Comparison of ENCODE assay signal across 8 mouse cellular contexts in the genomic region with DNA sequence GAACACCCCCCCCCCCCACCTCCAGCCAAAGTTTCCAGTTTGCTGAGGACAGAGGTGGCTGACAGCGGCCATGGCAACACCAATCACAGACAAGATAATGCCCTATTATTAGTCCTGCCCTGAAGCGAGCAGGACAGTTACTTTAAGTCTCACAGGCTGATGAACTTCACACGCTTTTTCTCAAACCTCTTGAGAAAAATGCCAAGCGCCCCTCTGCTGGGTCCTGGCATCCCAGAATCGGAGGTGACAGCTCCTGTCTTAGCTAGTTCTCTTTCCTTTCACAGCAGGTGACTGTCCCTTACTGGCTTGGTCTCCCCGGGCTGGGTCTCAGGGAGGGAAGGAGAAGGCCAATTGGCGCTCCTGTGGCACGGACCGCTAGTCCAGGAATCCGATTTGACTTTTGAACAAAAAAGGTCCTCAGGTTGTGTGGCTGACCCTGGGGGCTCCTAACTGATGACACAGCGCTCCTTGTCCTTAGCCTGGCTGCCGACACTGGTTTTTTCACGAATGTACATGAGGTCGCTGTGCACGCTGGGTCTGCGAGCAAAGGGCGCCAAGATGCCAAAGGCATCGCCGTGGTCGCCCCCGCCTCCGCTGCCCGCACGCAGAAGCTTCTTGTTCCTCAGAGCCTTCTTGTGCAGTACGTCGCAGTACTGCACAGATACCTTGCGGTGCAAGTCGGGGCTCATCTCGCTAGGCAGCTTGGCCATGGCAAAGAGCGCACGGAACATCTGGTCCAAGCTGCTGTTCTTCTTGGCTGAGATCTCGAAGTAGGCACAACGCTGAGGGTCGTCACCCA. TPM values are rescaled to one million over a fixed set of nuclear protein-coding genes. Genes with fewer than 3 reads are reported as not detected.
DNase-seq lines count a peak whose midpoint lies in the region; ATAC-seq and TF ChIP-seq lines count a peak whose summit lies in the region.

No protein-coding gene starts in this region.

- H3K27ac ChIP-seq in left cerebral cortex, adult 2 months: peak overlapping the region; percentile 90
- no peak overlapping the region for H3K27ac ChIP-seq in embryonic facial prominence, embryonic 14.5 days (replicated peaks; ENCODE audit: low read depth, low read length)
- H3K27ac ChIP-seq in intestine, postnatal 0 days (ENCODE audit: low read depth, low read length): no peak overlapping the region
- H3K27ac ChIP-seq in neural tube, embryonic 12.5 days: no peak overlapping the region

- WGBS in embryonic facial prominence, embryonic 14.5 days: 11% methylated on average over 33 of the region's 34 CpGs
- 15% methylated on average over 34 of the region's 34 CpGs for WGBS in intestine, postnatal 0 days
- WGBS in neural tube, embryonic 12.5 days: 6% methylated on average over 34 of the region's 34 CpGs

- peaks cover 18% of the 10 kb centered on the region for H3K36me3 ChIP-seq in embryonic facial prominence, embryonic 14.5 days (ENCODE audit: control insufficient read depth, insufficient read depth, low read length)
- H3K36me3 ChIP-seq in intestine, postnatal 0 days (ENCODE audit: control insufficient read depth, insufficient read depth): peaks cover 23% of the 10 kb centered on the region; the same call in 1 of the 2 replicates
- H3K36me3 ChIP-seq in neural tube, embryonic 12.5 days: peaks cover 20% of the 10 kb centered on the region

- no peak for ATAC-seq in embryonic facial prominence, embryonic 14.5 days (ENCODE audit: low read depth)
- ATAC-seq in intestine, postnatal 0 days: no peak
- no peak for ATAC-seq in neural tube, embryonic 12.5 days (ENCODE audit: low FRiP score, low read depth)

- H3K4me3 ChIP-seq in left cerebral cortex, adult 2 months: peak overlapping the region; percentile 51
- peak overlapping the region; percentile 42 for H3K4me3 ChIP-seq in embryonic facial prominence, embryonic 14.5 days (ENCODE audit: low read depth, low read length)
- peak overlapping the region; percentile 49 for H3K4me3 ChIP-seq in intestine, postnatal 0 days (ENCODE audit: low read depth, low read length)
- H3K4me3 ChIP-seq in neural tube, embryonic 12.5 days: peak overlapping the region; percentile 34

- H3K27me3 ChIP-seq in embryonic facial prominence, embryonic 14.5 days (replicated peaks; ENCODE audit: control insufficient read depth, insufficient read depth, low read length): peaks cover 23% of the 10 kb centered on the region
- H3K27me3 ChIP-seq in intestine, postnatal 0 days (replicated peaks; ENCODE audit: control insufficient read depth, insufficient read depth, low read length): 0 out of 2 replicates have a peak, but pooled peaks cover 8% of the 10 kb centered on the region
- H3K27me3 ChIP-seq in neural tube, embryonic 12.5 days (replicated peaks): peaks cover 32% of the 10 kb centered on the region

- no peak for DNase-seq in left cerebral cortex, adult 2 months (ENCODE audit: extremely low spot score in 1 of 2, low spot score in 2 of 2)
- DNase-seq in left cerebral cortex, postnatal 36 days (ENCODE audit: low spot score in 2 of 2): no peak
- DNase-seq in R1 (ENCODE audit: low read depth, low spot score): peak; percentile 25
- DNase-seq in embryonic facial prominence, embryonic 14.5 days (ENCODE audit: low spot score): peak; percentile 15
- DNase-seq in frontal cortex, adult 2 months (ENCODE audit: extremely low spot score in 1 of 2, low spot score in 1 of 2): no peak
- no peak for DNase-seq in c-Kit-positive CD71-positive TER-119-positive erythroid progenitor cells, embryonic 14.5 days (ENCODE audit: low spot score)

- peak overlapping the region; percentile 73 for H3K4me2 ChIP-seq in embryonic facial prominence, embryonic 14.5 days (ENCODE audit: low read depth, low read length)
- H3K4me2 ChIP-seq in intestine, postnatal 0 days (replicated peaks; ENCODE audit: low read depth): peak overlapping the region; percentile 91
- H3K4me2 ChIP-seq in neural tube, embryonic 12.5 days (replicated peaks): peak overlapping the region; percentile 77

- peak overlapping the region; percentile 60 for H3K9ac ChIP-seq in embryonic facial prominence, embryonic 14.5 days (ENCODE audit: low read depth, low read length)
- peak overlapping the region; percentile 24; the same call in 1 of the 2 replicates for H3K9ac ChIP-seq in intestine, postnatal 0 days (ENCODE audit: low read depth, low read length)
- peak overlapping the region; percentile 42; the same call in 1 of the 2 replicates for H3K9ac ChIP-seq in neural tube, embryonic 12.5 days

- TF ChIP-seq CTCF in left cerebral cortex, adult 2 months (IDR thresholded peaks at IDR 0.05): no peak
- TF ChIP-seq CTCF in intestine, postnatal 0 days (IDR thresholded peaks at IDR 0.05; ENCODE audit: low read depth): no peak

- intact Hi-C loops in left cerebral cortex, adult 2 months (cut with DNase I): loop anchor here (2.0 kb wide), 3 partner anchors 41 to 113 kb away; no protein-coding TSS in a partner anchor
- intact Hi-C loops in left cerebral cortex, postnatal 36 days (cut with DNase I): loop anchor here (2.0 to 10.0 kb wide), 3 partner anchors 15 to 451 kb away; a partner anchor contains a TSS

- H3K9me3 ChIP-seq in embryonic facial prominence, embryonic 14.5 days (ENCODE audit: control insufficient read depth, low read length): no peaks in the 10 kb centered on the region
- no peaks in the 10 kb centered on the region for H3K9me3 ChIP-seq in intestine, postnatal 0 days (ENCODE audit: control insufficient read depth)
- H3K9me3 ChIP-seq in neural tube, embryonic 12.5 days: no peaks in the 10 kb centered on the region

- peaks cover 27% of the 10 kb centered on the region for H3K4me1 ChIP-seq in embryonic facial prominence, embryonic 14.5 days (ENCODE audit: control insufficient read depth, insufficient read depth, low read length)
- peaks cover 10% of the 10 kb centered on the region; the same call in 1 of the 2 replicates for H3K4me1 ChIP-seq in intestine, postnatal 0 days (replicated peaks; ENCODE audit: control insufficient read depth, insufficient read depth, low read length)
- peaks cover 19% of the 10 kb centered on the region for H3K4me1 ChIP-seq in neural tube, embryonic 12.5 days

RNA-seq across cellular contexts. Expression of a gene that starts 1.2 kb away (rescaled TPM):
- total RNA-seq in left cerebral cortex, adult 2 months (2021): 10 to 100 TPM; 12.0 to 20.5 TPM
- 10 to 100 TPM in 1 of 2 experiments, 1 to 10 TPM in 1; 8.1 to 11.3 TPM for total RNA-seq in left cerebral cortex, postnatal 36 days (2021)
- 1.6 and 2.2 TPM in 2 replicates for polyA plus RNA-seq in embryonic facial prominence, embryonic 14.5 days (2014; fragmentation: Nextera tagmentation; extraction: Ambion mirVana)
- polyA plus RNA-seq in intestine, postnatal 0 days (2015; fragmentation: Nextera tagmentation; extraction: Ambion mirVana): 1.1 and 1.4 TPM in 2 replicates
- polyA plus RNA-seq in neural tube, embryonic 12.5 days (2016; fragmentation: Nextera tagmentation; extraction: Ambion mirVana): 1.2 and 1.3 TPM in 2 replicates
- polyA plus RNA-seq in frontal cortex, adult 2 months (2012; rRNA removed): 3.0 and 4.4 TPM in 2 replicates

RNA-seq across cellular contexts. Expression of a gene that starts 15.6 kb away (rescaled TPM):
- 10 to 100 TPM; 40.6 to 40.9 TPM for total RNA-seq in left cerebral cortex, adult 2 months (2021)
- 10 to 100 TPM; 37.4 to 46.0 TPM for total RNA-seq in left cerebral cortex, postnatal 36 days (2021)
- 33.3 and 37.8 TPM in 2 replicates for polyA plus RNA-seq in embryonic facial prominence, embryonic 14.5 days (2014; fragmentation: Nextera tagmentation; extraction: Ambion mirVana)
- polyA plus RNA-seq in intestine, postnatal 0 days (2015; fragmentation: Nextera tagmentation; extraction: Ambion mirVana): 19.4 and 22.1 TPM in 2 replicates
- polyA plus RNA-seq in neural tube, embryonic 12.5 days (2016; fragmentation: Nextera tagmentation; extraction: Ambion mirVana): 39.9 and 40.7 TPM in 2 replicates
- polyA plus RNA-seq in frontal cortex, adult 2 months (2012; rRNA removed): 43.6 and 44.0 TPM in 2 replicates

Comparison
In these comparisons a context has a peak if more than half of its experiments do, and no peak if none do; other contexts are left out.
1. DNase-seq: peak in R1 (single experiment) and embryonic facial prominence, embryonic 14.5 days (single experiment); none in left cerebral cortex, adult 2 months (0 of 2), left cerebral cortex, postnatal 36 days (0 of 2), frontal cortex, adult 2 months (0 of 2) and c-Kit-positive CD71-positive TER-119-positive erythroid progenitor cells, embryonic 14.5 days (single experiment).
2. Peak in every context shown above with its lines, with median percentiles within 50 percentile points of each other: H3K4me3 ChIP-seq, H3K4me2 ChIP-seq and H3K9ac ChIP-seq.